Mouse (Mus musculus): ENCODE measurements around the gene Rsu1. TPM values are rescaled to one million over a fixed set of nuclear protein-coding genes. Genes with fewer than 3 reads are reported as not detected.

The Rsu1 gene
- 10 to 100 TPM; 54.3 to 62.9 TPM for total RNA-seq (2023)

GRCm38 (mm10) chr2:13271165-13271957 is at the start of gene Rsu1:
TSS of gene Rsu1 (minus strand) at chr2:13271415.

Other genes with a start within 250 kb of the Rsu1 start
- gene Cubn, start 220.4 kb upstream of the Rsu1 start, total RNA-seq (2023), result under 1 TPM in 1 of 2 experiments, not detected in 1; 0.09 TPM